Mouse (Mus musculus): ENCODE measurements at regions not wholly inside any gene's neighbourhood (a gene's known extent, or its start where the extent isn't known, plus 50 kb on each side); places are given as distances from the start of the nearest gene placed in this dataset.

DNA sequence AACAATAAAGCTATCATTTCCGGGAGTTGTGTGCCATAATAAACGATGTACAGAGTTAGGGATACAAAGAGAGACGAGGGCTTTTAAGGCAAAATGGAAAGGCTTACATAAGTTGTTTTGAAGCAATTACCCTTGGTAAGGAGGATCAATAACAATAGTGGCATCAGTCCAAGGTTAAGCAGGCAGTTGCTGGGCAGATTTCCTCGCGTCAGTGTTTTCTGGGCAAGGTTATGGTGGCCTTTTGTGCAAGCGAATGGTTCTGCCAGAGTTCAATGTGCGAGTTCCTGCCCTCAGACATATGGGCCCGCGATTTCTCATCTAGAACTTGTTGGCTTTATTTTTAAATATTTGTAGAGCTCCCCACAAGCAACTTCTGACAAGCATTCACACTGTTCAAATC is 597.7 kb downstream of the Gm19410 start:
- DNase-seq (ENCODE audit: low spot score in 2 of 2): no peak

DNA sequence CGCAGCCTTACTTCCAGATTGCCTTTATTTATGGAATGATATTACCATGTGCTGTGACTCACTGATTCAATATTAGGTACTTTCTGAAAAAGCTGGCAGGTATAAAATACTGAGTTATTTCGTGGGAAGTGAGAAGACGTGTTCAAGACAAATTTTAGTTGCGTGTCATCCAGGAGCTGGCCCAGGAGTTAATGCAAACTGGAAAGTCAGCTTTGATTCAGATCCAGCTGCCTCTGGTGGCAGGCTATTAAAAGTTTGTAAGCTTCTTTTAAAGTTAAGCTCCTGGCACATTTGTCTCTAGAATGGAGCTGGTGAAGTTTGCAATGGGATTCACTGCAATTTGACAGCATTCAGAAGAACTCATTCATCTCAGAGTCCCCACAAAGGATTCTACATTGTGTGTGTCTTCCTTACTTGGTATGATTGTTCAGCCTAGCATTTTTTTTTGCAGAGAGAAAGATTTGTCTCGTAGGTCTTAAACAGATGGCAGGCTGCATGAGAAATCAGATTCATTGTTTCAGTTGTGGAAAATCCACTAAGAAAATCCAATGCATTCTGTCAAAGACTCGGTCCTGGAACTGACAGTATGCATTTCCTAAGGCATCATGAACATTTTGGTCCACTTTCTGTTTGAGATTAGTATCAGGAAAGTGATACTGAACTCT is 599.1 kb downstream of the Gm19410 start:
- no peak for DNase-seq (ENCODE audit: low spot score in 2 of 2)

DNA sequence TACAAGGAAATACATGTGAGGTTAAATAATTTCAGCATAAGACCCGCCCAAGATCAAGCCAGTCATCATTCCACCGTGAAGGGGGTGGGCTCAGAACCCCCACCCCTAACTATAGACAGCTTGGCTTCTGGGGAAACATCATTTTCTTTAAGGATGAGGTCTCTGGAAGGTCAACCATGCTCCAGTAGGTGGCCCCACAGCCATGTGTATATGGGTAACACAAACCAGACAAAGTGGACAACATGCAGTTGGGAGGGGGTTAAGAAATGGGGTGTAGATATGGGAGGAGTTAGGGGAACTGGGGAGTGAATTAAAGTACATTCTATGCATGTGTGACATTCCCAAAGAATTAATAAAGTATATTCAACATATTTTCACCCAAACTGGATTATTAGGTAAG is 600.4 kb downstream of the Gm19410 start:
- no peak for DNase-seq (ENCODE audit: low spot score in 2 of 2)

DNA sequence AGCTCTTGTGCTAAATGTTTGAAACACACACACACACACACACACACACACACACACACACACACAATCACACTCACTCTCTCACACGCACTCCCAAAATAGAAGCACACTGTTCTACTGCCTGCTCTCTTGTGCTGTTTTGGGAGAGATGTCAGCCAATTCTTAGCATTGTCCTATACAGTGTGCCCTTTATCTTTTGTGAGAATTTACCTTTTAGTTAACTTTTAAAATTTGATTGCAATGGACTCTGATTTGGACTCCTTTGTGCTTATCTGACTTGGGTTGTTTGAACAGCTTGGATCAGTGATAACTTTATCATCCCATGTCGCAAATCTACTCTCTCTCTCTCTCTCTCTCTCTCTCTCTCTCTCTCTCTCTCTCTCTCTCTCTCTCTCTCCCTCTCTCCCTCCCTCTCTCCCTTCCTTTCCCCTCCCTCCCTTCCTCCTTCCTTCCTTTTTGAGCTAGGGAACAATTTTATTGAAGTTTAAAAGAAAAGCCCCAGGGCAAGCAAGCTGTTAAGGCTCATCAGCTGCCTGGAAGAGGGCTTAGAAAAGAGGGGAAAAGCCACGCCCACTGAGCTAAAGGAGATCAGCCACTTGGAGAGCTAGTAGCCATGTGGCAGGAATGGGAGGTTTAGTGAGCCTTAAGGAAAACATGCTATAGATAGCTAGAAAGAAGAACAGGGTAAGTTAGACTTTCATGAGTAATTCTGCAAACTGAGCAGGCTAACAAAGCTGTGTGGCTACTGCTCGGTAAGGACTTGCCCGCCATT is 611.2 kb downstream of the Gm19410 start:
- no peak for DNase-seq (ENCODE audit: low spot score in 2 of 2)

DNA sequence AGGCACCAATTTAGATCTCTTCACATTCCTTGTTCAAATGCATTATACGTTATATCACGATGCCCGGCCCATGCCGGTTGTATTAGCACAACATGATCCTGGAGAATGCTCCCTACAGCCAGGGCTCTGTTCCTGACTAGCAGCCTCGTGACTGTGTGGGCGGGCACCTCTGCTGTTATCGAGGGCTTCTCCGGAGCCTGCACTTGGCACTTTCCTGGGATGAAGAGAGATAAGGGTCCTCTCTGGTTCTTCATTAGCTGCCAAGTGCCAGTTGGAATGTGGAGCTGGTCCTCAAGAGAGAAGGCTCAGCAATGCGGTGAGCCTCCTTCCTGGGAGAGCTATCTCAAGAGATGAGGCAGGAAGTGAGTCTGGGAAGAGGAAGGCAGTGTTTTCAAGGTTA is 598.9 kb upstream of the AI429214 start:
- no peak for DNase-seq (ENCODE audit: low spot score in 2 of 2)

DNA sequence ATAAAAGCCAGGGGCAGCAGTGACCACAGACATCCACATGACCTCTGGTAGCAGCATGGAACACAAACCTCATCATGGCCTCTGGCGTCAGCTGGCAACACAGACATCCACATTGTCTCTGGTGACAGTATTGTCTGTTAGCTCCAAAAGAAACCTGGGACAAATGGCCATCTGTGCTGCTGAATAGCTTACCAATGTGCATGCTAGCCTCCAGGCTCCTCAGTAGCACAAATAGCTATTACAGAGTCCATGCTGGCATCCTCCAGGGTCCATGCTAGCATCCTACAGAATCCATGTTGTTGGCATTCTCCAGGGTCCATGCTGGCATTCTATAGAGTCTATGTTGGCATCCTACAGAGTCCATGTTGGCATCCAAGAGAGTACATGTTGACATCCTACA is 596.9 kb upstream of the AI429214 start:
- no peak for DNase-seq (ENCODE audit: low spot score in 2 of 2)

DNA sequence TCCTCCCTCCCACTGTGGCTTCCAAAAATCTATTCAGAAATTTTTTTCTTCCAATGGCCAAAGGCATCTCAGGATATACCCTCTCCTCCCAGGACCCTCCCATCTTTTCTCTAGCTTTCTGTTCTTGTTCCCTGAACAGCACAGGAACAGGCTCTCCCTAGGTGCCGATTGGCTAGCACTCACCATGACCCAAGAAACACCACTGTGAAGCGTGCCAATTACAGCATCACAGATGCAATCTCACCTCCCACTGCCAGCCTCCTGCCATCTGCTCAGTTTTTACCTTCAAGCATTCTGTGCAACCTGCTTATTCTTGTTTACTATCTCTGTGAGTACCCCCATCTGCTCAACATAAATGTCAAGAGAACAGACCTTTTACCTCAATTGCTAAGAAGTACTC is 586.7 kb upstream of the AI429214 start:
- no peak for DNase-seq (ENCODE audit: low spot score in 2 of 2)
